Mouse (Mus musculus) granulocyte monocyte progenitor cell, adult 5-6 weeks (primary cell): ENCODE data around the gene Nebl. TPM values are rescaled to one million over a fixed set of nuclear protein-coding genes. Genes with fewer than 3 reads are reported as not detected.

Experiments used
- ATAC-seq: replicated peaks from 2 replicates; pipeline ENCODE4 v1.8.0; 2016; ENCODE audit warnings: mild to moderate bottlenecking, moderate TSS enrichment, inconsistent platforms; ENCODE audit not compliant: poor library complexity, severe bottlenecking
- total RNA-seq, 2 experiments: library from RNA; stranded (forward) in 1 of 2; stranded (reverse) in 1 of 2; fragments of 200-712, 200-1000 nt in 1 of 2; fragments of >200 nt in 1 of 2; fragmentation: Nextera tagmentation in 1 of 2; gene quantifications; 2 replicates each; pipeline ENCODE4 v1.2.3; 2014 to 2017

The Nebl gene
- total RNA-seq, 2 experiments from 2014 or later: 1.4 to 7.9 TPM

GRCm38 (mm10) chr2:17326590-17326989, 404.7 kb downstream of the Nebl start:
- no peak for ATAC-seq

GRCm38 (mm10) chr2:17316850-17317249, 414.4 kb downstream of the Nebl start:
- ATAC-seq: no peak

- ATAC-seq: no peak
Observed at GRCm38 (mm10) chr2:17301379-17301778, 429.9 kb downstream of the Nebl start.

- peak; percentile 72 for ATAC-seq
Observed at GRCm38 (mm10) chr2:17297496-17297895, 433.8 kb downstream of the Nebl start.

GRCm38 (mm10) chr2:17295257-17295656, 436.0 kb downstream of the Nebl start:
- 0 out of 2 replicates have a peak, but pooled peaks have one; percentile 47 for ATAC-seq
